Mouse (Mus musculus): ENCODE data around the gene Taf13.

GRCm38 (mm10) chr3:108542299-108542698 lies 29.2 kb upstream of the Taf13 start:
- TF ChIP-seq GATA1 (IDR thresholded peaks at IDR 0.05; ENCODE audit: borderline replicate concordance, low read length) (no peak), FLI1 (IDR thresholded peaks at IDR 0.05; ENCODE audit: low read length) (no peak)
